Mouse (Mus musculus) bone marrow, adult 2 months (tissue): ENCODE measurements around the gene Bag6.

Experiments used
- CTCF ChIP-seq: fragments of 200-500 bp; IDR thresholded peaks from 2 replicates; pipeline ENCODE4 v1.5.1; 2011; ENCODE audit warnings: low read length, control low read depth; ENCODE audit not compliant: control insufficient read depth, insufficient read depth
- POLR2A ChIP-seq: fragments of 200-500 bp; IDR thresholded peaks from 2 replicates; pipeline ENCODE4 v1.6.1; 2011; ENCODE audit warnings: low read depth, mild to moderate bottlenecking, control low read depth, low read length, borderline replicate concordance; ENCODE audit not compliant: control insufficient read depth

DNA sequence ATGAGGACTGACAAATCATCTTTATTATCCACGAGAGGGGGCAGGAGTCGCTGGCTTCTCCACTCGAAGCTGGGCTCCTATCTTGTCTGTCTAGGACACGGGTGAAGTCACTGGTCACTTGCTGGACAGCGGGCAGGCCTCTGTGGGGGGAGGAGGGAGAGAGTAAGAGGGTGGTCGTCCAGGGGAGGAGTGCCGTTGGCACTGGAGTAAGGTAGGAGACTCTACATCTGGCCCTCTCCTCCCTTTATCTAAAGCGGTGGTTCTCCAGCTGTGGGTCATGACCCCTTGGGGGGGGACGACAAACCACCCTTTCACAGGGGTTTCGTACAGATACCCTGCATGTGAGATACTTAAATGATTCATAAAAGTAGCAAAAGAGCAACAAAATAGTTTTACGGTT lies 6.0 kb upstream of the Bag6 start:
- TF ChIP-seq POLR2A (no peak), CTCF (no peak)
